Mouse (Mus musculus) limb, embryonic 10.5 days (tissue): ENCODE data around the gene Efcab6. TPM values are rescaled to one million over a fixed set of nuclear protein-coding genes. Genes with fewer than 3 reads are reported as not detected.

Source experiments
- DNase-seq: peaks from one replicate; pipeline ENCODE4 v3.0.0-alpha.2; 2017; ENCODE audit warnings: low spot score
- H3K27ac ChIP-seq: fragments of 300-500 bp; sonication (generic); 2 replicates; pipeline ENCODE4 v1.5.1; 2016; ENCODE audit warnings: mild to moderate bottlenecking
- H3K27me3 ChIP-seq: fragments of 300-500 bp; sonication (generic); 2 replicates; pipeline ENCODE4 v1.6.1; 2016; ENCODE audit warnings: low read depth, mild to moderate bottlenecking; ENCODE audit not compliant: poor library complexity, severe bottlenecking
- H3K36me3 ChIP-seq: fragments of 300-500 bp; sonication (generic); 2 replicates; pipeline ENCODE4 v1.6.1; 2016; ENCODE audit warnings: mild to moderate bottlenecking, moderate library complexity
- H3K4me1 ChIP-seq: fragments of 300-500 bp; sonication (generic); 2 replicates; pipeline ENCODE4 v1.6.1; 2016
- H3K4me3 ChIP-seq: fragments of 300-500 bp; sonication (generic); 2 replicates; pipeline ENCODE4 v1.5.1; 2016; ENCODE audit warnings: mild to moderate bottlenecking, moderate library complexity
- H3K9me3 ChIP-seq: fragments of 300-500 bp; sonication (generic); replicated peaks from 2 replicates; pipeline ENCODE4 v1.6.1; 2016; ENCODE audit warnings: mild to moderate bottlenecking
- WGBS: fragments of 180-500 bp; shearing (Covaris S2); methylation state at CpG from one replicate; pipeline ENCODE4 v1.1.7; 2016; 5-methylcytosine and 5-hydroxymethylcytosine counted together
- polyA plus RNA-seq: library from polyadenylated mRNA; unstranded; fragments of >200 nt; fragmentation: Nextera tagmentation; extraction: Ambion mirVana; gene quantifications from 2 replicates; pipeline ENCODE4 v1.2.1, GENCODE M21; 2016

Efcab6 gene
- polyA plus RNA-seq, 1 experiment from 2014 or later = not detected

DNA sequence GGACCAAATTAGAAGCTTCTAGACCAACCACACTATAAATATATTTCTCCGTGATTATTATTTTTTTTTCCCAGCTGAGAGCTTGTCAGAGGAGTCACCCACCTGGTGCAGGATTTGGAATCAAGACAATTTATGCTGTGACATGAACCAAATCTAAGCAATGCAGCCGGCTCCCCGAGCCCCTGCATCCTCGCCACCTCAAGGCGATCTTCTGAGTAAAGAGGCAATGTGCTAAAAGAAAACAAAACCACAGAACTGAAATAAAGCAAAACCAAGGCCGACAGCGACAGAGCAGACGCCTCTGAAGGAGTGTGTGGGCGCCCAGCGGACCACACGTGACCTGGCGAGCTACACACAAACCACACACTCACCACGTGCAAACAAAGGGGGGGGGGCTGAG lies 13.5 kb upstream of the Efcab6 start:
- H3K36me3 ChIP-seq = no peaks in the 10 kb centered on the region
- peaks cover 12% of the 10 kb centered on the region; the same call in 1 of the 2 replicates for H3K4me1 ChIP-seq
- WGBS = 87% methylated on average over 13 of the region's 13 CpGs
- no peak for DNase-seq
- H3K9me3 ChIP-seq = no peaks in the 10 kb centered on the region
- no peak overlapping the region for H3K27ac ChIP-seq
- H3K4me3 ChIP-seq = no peak overlapping the region
- peaks cover 33% of the 10 kb centered on the region for H3K27me3 ChIP-seq

DNA sequence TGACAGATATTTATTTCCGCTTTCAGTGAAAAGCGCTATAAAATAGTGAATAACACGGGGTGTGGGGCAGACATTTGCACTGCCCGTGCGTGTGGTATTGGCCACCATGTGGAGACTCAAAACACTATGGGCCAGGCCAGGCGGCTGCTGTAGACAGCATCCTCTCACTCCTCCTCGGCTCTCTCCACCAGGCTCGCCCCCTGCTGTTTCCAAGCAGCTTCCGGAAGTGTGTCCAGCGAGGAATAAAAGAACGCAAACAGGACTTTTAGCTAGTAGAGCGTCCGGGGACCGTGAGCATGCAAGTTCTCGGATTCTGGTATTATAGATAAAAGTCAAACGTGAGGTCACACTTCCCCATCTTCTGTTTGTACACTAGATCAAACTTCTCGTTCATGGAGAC lies 12.0 kb upstream of the Efcab6 start:
- H3K27me3 ChIP-seq = peaks cover 49% of the 10 kb centered on the region
- H3K4me1 ChIP-seq = peaks cover 12% of the 10 kb centered on the region; the same call in 1 of the 2 replicates
- DNase-seq = no peak
- H3K27ac ChIP-seq = no peak overlapping the region
- no peaks in the 10 kb centered on the region for H3K9me3 ChIP-seq
- H3K4me3 ChIP-seq = no peak overlapping the region
- no peaks in the 10 kb centered on the region for H3K36me3 ChIP-seq
- WGBS = 68% methylated on average over 17 of the region's 17 CpGs

DNA sequence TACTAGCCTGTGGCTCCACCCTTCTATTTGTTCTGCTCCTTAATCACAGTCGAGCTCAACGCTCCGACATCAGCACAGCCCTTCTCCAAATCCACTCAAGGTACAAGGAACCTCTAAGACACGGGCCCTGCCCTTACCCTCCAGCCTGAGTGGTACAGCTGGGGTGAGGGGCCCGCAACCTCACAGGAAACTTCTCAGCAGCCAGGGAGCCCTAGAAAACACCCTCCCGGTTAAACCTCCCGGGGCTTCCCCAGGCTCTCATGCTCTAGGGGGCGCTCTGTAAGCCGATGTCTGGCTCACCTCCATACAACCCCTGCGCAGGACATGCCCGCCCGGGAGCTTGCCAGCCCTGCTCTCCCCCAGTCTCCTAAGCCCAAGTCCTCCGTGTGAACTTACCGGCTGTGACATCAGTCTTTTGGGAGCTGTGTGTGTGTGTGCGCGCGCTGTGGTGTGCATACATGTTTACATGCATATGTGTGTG lies 9.6 kb upstream of the Efcab6 start:
- no peaks in the 10 kb centered on the region for H3K9me3 ChIP-seq
- H3K36me3 ChIP-seq = no peaks in the 10 kb centered on the region
- 21% methylated on average over 17 of the region's 17 CpGs for WGBS
- peak; percentile 42 for DNase-seq
- H3K27me3 ChIP-seq = peaks cover 73% of the 10 kb centered on the region
- H3K4me3 ChIP-seq = no peak overlapping the region
- H3K4me1 ChIP-seq = peaks cover 20% of the 10 kb centered on the region
- H3K27ac ChIP-seq = no peak overlapping the region

DNA sequence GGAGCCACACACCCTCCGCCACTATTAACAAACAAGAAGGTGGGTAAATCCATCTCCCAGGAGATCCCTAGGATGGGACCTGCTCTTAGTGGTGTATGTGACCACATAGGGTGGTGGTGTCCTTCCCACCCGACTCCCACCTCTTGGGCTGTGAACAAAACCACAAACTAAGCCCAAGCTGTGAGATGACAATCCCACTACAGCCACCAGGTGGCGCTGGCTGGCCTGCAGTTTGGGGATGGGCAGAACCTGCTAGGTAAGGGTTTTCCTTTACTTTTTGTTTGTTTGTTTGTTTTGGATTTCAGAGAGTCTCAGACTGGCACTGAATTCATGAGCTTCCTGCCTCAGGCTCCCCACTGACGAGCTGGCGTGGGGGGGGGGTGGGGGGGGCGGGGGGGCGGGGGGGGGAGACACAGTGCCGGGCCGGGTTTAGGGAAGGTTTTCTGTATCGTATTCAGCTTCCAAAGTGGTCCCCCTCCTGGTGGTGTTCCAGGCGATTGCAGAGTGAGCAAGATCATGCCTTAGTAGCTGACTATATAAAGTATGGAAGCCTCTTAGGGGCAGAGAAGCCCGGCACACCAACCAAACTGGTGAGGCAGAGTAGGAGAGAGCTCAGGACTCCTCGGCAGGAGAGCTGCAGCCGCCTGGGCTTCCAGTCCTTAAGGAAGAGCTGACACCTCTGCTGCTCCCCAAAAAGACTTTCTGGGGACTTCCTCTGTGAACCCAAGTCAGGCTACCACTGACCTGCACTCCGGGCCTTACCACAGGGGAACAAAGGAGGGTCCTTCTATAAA lies 8.9 kb upstream of the Efcab6 start:
- 7% methylated on average over 15 of the region's 15 CpGs for WGBS
- no peak overlapping the region for H3K27ac ChIP-seq
- H3K4me3 ChIP-seq = no peak overlapping the region
- no peaks in the 10 kb centered on the region for H3K9me3 ChIP-seq
- peak; percentile 88 for DNase-seq
- peaks cover 27% of the 10 kb centered on the region for H3K4me1 ChIP-seq
- peaks cover 79% of the 10 kb centered on the region for H3K27me3 ChIP-seq
- no peaks in the 10 kb centered on the region for H3K36me3 ChIP-seq

DNA sequence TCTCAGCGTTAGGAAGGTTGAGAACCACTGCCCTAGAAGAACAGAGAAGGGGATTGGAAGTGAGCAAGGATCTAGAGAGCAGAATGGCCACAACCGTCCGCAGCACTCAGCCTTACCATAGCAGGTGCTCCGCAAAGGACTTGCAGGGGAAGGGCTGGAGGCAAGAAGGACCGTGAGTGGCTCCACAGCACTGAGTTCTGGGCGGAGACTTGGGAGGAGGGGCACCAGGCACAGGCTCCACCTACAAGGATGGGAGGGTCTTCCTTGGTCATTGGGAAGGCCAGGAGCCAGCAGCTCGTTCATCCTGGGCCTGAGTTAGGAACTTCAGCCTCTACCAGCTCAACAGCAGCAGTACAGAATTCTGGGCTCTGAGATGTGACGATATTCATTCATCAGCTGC lies 7.9 kb upstream of the Efcab6 start:
- DNase-seq = no peak
- Histone ChIP-seq H3K36me3 (no peaks in the 10 kb centered on the region), H3K27ac (no peak overlapping the region), H3K4me1 (peaks cover 29% of the 10 kb centered on the region), H3K4me3 (no peak overlapping the region), H3K27me3 (peaks cover 89% of the 10 kb centered on the region), H3K9me3 (no peaks in the 10 kb centered on the region)
- WGBS = 15% methylated on average over 8 of the region's 8 CpGs

DNA sequence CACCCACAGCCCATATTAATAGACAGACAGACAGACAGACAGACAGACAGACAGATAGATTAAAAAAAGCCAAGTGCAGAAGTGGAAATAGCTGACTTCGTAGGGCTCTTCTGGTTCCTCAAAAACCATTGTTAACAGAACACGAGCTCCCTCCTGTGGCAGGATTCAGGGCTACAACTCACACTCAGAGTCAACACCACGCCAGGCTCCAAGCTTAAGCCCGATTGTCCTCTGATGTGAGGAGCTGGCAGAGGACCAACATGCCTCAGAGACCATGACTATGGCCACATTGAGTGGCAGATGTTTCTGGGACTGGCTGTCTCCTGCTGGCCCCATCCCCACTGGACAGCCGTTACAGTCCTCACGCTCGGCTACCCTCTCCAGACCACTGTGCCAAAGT lies 7.0 kb upstream of the Efcab6 start:
- Histone ChIP-seq H3K27me3 (peaks cover 98% of the 10 kb centered on the region), H3K36me3 (no peaks in the 10 kb centered on the region), H3K27ac (no peak overlapping the region), H3K4me1 (peaks cover 31% of the 10 kb centered on the region), H3K9me3 (no peaks in the 10 kb centered on the region), H3K4me3 (no peak overlapping the region)
- DNase-seq = peak; percentile 75
- 37% methylated on average over 7 of the region's 7 CpGs for WGBS

DNA sequence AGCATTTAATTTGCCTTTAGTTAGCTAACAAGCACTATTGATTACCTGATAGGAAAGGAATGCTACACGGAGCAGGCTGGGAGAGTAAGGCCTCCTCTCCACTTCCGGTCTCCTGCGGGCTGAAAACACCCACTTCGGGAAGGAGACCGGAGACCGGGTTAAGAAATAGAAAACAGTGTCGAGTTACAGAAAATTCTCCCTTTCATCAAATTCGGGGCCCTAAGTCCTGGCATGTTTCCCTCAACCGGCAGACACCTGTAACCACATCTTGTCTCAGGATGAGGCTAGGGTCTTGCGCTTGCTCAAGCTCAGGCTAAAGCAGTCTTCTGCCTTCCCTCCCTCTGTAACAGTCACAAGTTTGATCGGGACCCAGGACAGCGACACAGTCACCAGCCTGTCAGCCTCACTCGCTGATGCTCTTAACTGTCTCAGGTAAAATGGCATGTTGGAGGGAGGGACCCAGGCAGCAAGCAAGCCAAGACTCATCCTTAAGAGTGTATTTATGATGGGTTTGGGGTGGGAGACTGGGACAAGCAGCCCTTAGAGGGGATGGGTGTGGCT lies 5.0 kb upstream of the Efcab6 start:
- no peaks in the 10 kb centered on the region; the same call in 1 of the 2 replicates for H3K9me3 ChIP-seq
- peaks cover 95% of the 10 kb centered on the region for H3K27me3 ChIP-seq
- peak overlapping the region; percentile 15; the same call in 1 of the 2 replicates for H3K4me3 ChIP-seq
- H3K4me1 ChIP-seq = peaks cover 29% of the 10 kb centered on the region
- no peak overlapping the region for H3K27ac ChIP-seq
- H3K36me3 ChIP-seq = no peaks in the 10 kb centered on the region
- 1% methylated on average over 13 of the region's 13 CpGs for WGBS
- DNase-seq = peak; percentile 55

DNA sequence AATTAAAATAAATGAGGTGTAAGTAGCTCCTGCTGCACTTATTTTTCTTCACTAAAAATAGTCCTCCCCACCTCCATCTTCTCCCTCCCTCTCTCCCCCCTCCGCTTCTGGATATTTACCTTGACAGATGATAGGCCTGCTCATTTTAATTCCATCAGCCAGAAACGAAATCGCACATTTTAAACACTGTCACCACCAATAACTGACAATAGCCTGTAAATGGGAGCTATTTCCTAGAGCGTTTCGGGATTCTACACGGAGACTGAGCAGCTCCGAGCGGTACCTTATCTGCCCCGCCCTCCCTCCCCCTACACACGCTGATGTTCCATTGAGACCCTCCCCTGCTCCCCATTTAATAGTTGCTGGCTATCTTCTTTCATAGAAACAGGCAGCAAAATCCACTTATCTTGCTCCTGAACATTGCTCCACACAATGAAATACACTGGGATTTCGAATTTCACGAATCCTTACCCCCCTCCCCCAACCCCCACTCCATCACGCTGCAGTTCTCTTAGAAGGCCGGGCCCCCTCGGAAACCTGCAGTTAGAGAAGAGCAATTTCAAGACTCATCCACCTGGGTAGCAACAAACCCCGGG lies 4.4 kb upstream of the Efcab6 start:
- H3K4me1 ChIP-seq = peaks cover 30% of the 10 kb centered on the region
- 10% methylated on average over 16 of the region's 16 CpGs for WGBS
- peak overlapping the region; percentile 15; the same call in 1 of the 2 replicates for H3K4me3 ChIP-seq

DNA sequence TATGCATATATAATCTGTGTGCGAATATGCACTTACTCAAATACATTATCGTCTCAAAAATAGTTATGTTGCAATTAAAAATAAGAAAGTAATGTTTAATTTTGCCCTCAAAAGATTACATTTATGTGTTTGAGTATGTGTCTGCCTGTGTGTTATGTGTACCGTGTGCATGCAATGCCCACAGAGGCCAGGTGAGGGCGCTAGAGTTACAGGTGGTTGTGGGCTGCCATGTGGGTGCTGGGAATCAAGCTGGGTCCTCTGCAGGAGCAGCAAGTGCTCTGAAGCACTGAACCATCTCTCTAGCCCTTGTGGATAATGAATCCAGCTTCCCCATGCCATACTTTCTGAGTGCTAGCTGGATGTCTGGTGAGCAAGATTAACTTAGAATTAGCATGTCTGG lies 522 bp upstream of the Efcab6 start:
- DNase-seq = no peak
- no peaks in the 10 kb centered on the region for H3K36me3 ChIP-seq
- H3K9me3 ChIP-seq = no peaks in the 10 kb centered on the region; the same call in 1 of the 2 replicates
- 67% methylated on average over 4 of the region's 4 CpGs for WGBS
- H3K4me1 ChIP-seq = peaks cover 26% of the 10 kb centered on the region
- no peak overlapping the region for H3K4me3 ChIP-seq
- peaks cover 71% of the 10 kb centered on the region for H3K27me3 ChIP-seq
- H3K27ac ChIP-seq = no peak overlapping the region

More for the DNA sequence above, 4.4 kb upstream of the Efcab6 start:
- Histone ChIP-seq H3K9me3 (no peaks in the 10 kb centered on the region; the same call in 1 of the 2 replicates), H3K36me3 (no peaks in the 10 kb centered on the region), H3K27me3 (peaks cover 95% of the 10 kb centered on the region), H3K27ac (no peak overlapping the region)
- DNase-seq = no peak

DNA sequence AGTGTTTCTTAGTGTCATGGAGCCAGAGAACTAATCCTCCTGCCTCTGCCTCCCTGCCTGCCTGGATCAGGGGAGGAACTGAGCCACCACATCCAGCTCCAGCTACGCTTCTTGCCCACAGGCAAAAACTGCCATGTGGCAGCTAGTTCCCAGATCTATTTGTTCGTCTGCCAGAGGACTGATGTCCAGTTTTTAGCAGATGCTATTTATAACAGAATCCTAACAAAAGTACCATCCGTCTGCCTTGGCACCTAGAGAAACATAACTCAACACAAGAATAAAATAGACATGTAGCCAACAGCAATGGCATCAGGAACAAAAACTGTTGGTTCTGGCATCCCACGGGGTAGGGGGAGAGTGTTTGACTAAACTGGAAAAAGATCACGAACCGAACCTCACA lies 6.3 kb downstream of the Efcab6 start:
- no peak overlapping the region for H3K27ac ChIP-seq
- H3K4me1 ChIP-seq = no peaks in the 10 kb centered on the region
- WGBS = 83% methylated on average over 6 of the region's 6 CpGs
- no peaks in the 10 kb centered on the region for H3K36me3 ChIP-seq
- no peak overlapping the region for H3K4me3 ChIP-seq
- no peak for DNase-seq
- peaks cover 19% of the 10 kb centered on the region for H3K27me3 ChIP-seq
- H3K9me3 ChIP-seq = no peaks in the 10 kb centered on the region

DNA sequence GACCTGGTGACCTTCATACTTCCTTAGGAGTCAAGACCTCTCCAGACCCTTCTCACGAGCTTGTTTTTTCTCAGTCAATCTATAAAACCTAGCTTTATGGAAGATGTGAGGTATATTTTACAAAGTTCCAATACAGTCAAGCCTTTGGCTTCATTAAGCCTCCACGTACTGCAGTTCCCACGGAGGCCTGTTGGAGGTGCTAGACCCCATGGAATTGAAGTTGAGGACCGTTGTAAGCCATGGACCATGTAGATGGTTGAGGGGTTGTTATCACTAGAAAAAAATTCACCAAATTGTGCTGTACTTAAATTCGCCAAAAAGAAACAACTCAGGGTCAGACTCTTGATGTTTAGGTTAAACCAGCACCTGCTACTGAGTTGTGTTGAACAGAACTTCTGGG lies 9.1 kb downstream of the Efcab6 start:
- DNase-seq = no peak
- Histone ChIP-seq H3K27ac (no peak overlapping the region), H3K4me1 (no peaks in the 10 kb centered on the region), H3K9me3 (no peaks in the 10 kb centered on the region), H3K4me3 (no peak overlapping the region), H3K36me3 (no peaks in the 10 kb centered on the region), H3K27me3 (peaks cover 15% of the 10 kb centered on the region)
- WGBS = 68% methylated on average over 5 of the region's 5 CpGs

DNA sequence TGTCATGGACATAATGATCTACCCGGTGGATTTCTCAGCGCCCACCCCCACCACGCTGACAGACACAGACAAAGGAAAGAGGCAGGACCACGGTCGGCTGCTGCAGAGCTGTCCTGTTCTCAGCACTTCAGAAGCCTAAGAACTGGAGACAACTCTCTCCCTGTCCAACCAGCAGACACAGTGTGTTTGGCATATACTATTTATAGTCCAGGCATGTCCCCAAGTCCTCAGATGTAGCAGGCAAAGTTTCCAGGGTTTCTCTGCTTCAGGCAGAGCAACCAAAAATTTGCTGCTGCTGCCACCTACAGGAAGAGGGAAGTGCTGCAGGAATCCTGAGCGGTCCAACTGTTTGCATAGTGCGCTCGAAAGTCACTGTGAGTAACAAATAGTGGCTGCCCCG lies 11.3 kb downstream of the Efcab6 start:
- 46% methylated on average over 9 of the region's 9 CpGs for WGBS
- no peaks in the 10 kb centered on the region for H3K9me3 ChIP-seq
- peaks cover 15% of the 10 kb centered on the region for H3K27me3 ChIP-seq
- H3K27ac ChIP-seq = no peak overlapping the region
- no peak overlapping the region for H3K4me3 ChIP-seq
- DNase-seq = peak; percentile 81
- peaks cover 11% of the 10 kb centered on the region; the same call in 1 of the 2 replicates for H3K4me1 ChIP-seq
- H3K36me3 ChIP-seq = no peaks in the 10 kb centered on the region

DNA sequence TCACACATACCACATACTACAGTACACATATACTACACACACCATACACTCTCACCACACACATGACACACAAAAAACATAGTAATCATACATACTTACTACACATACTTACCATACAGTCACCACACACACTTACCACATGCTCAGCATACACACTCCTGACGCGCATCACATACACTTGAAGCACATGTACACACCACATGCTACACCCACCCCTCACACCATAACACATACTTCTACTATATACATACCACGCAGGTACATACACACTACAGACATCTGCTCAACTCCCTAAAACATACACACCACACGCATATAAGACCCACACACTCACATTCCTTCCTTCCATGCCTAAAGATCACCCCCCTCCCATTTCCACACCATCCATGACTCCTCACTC lies 11.9 kb downstream of the Efcab6 start:
- WGBS = 94% methylated on average over 4 of the region's 4 CpGs
- H3K4me3 ChIP-seq = no peak overlapping the region
- H3K27ac ChIP-seq = no peak overlapping the region
- no peaks in the 10 kb centered on the region for H3K36me3 ChIP-seq
- no peaks in the 10 kb centered on the region for H3K9me3 ChIP-seq
- peaks cover 11% of the 10 kb centered on the region; the same call in 1 of the 2 replicates for H3K4me1 ChIP-seq
- H3K27me3 ChIP-seq = peaks cover 15% of the 10 kb centered on the region
- DNase-seq = no peak
